Mouse (Mus musculus): ENCODE data around the gene Slc38a2. TPM values are rescaled to one million over a fixed set of nuclear protein-coding genes. Genes with fewer than 3 reads are reported as not detected.

The Slc38a2 gene
- polyA plus RNA-seq, 1 experiment = 13.9 TPM

- no peak for TF ChIP-seq POLR2A (IDR thresholded peaks at IDR 0.05; ENCODE audit: low read depth, low read length)
- TF ChIP-seq CTCF (IDR thresholded peaks at IDR 0.05; ENCODE audit: extremely low read depth, insufficient read length, insufficient replicate concordance, low read depth, low read length) = no peak
- no peaks in the 10 kb centered on the region for H3K27me3 ChIP-seq (ENCODE audit: control insufficient read depth, insufficient read depth, low read length)
- H3K4me1 ChIP-seq (ENCODE audit: control insufficient read depth, insufficient read depth, insufficient read length, low read length) = peaks cover 2% of the 10 kb centered on the region; the same call in 1 of the 2 replicates
- no peaks in the 10 kb centered on the region for H3K36me3 ChIP-seq (ENCODE audit: control insufficient read depth, insufficient read depth, low read length)
- under 1% methylated on average over 63 of the region's 63 CpGs for WGBS
- peak overlapping the region; percentile 86 for H3K4me3 ChIP-seq (ENCODE audit: low read depth, low read length)
- H3K27ac ChIP-seq (ENCODE audit: insufficient read depth, low read depth, low read length) = peak overlapping the region; percentile 78
Observed at GRCm38 (mm10) chr15:96641111-96641820, 58.3 kb downstream of the Slc38a2 start.

GRCm38 (mm10) chr15:96640291-96640985 is 59.1 kb downstream of the Slc38a2 start:
- Histone ChIP-seq H3K4me3 (ENCODE audit: low read depth, low read length) (peak overlapping the region; percentile 86), H3K27me3 (ENCODE audit: control insufficient read depth, insufficient read depth, low read length) (no peaks in the 10 kb centered on the region), H3K36me3 (ENCODE audit: control insufficient read depth, insufficient read depth, low read length) (no peaks in the 10 kb centered on the region), H3K27ac (ENCODE audit: insufficient read depth, low read depth, low read length) (peak overlapping the region; percentile 78), H3K4me1 (ENCODE audit: control insufficient read depth, insufficient read depth, insufficient read length, low read length) (peaks cover 2% of the 10 kb centered on the region; the same call in 1 of the 2 replicates)
- TF ChIP-seq POLR2A (IDR thresholded peaks at IDR 0.05; ENCODE audit: low read depth, low read length) = no peak
- no peak for TF ChIP-seq CTCF (IDR thresholded peaks at IDR 0.05; ENCODE audit: extremely low read depth, insufficient read length, insufficient replicate concordance, low read depth, low read length)
- 11% methylated on average over 16 of the region's 16 CpGs for WGBS

- TF ChIP-seq CTCF (IDR thresholded peaks at IDR 0.05; ENCODE audit: extremely low read depth, insufficient read length, insufficient replicate concordance, low read depth, low read length) = no peak
- no peak for TF ChIP-seq POLR2A (IDR thresholded peaks at IDR 0.05; ENCODE audit: low read depth, low read length)
- H3K4me3 ChIP-seq (ENCODE audit: low read depth, low read length) = no peak overlapping the region
- peaks cover 2% of the 10 kb centered on the region; the same call in 1 of the 2 replicates for H3K4me1 ChIP-seq (ENCODE audit: control insufficient read depth, insufficient read depth, insufficient read length, low read length)
- no peaks in the 10 kb centered on the region for H3K36me3 ChIP-seq (ENCODE audit: control insufficient read depth, insufficient read depth, low read length)
- no peak overlapping the region for H3K27ac ChIP-seq (ENCODE audit: insufficient read depth, low read depth, low read length)
- 66% methylated on average over 8 of the region's 8 CpGs for WGBS
- no peaks in the 10 kb centered on the region for H3K27me3 ChIP-seq (ENCODE audit: control insufficient read depth, insufficient read depth, low read length)
Observed at GRCm38 (mm10) chr15:96639630-96640029, 59.9 kb downstream of the Slc38a2 start.

GRCm38 (mm10) chr15:96638656-96639055 is 60.9 kb downstream of the Slc38a2 start:
- WGBS = 66% methylated on average over 2 of the region's 2 CpGs
- no peak overlapping the region for H3K4me3 ChIP-seq (ENCODE audit: low read depth, low read length)
- peaks cover 2% of the 10 kb centered on the region; the same call in 1 of the 2 replicates for H3K4me1 ChIP-seq (ENCODE audit: control insufficient read depth, insufficient read depth, insufficient read length, low read length)
- no peaks in the 10 kb centered on the region for H3K36me3 ChIP-seq (ENCODE audit: control insufficient read depth, insufficient read depth, low read length)
- H3K27me3 ChIP-seq (ENCODE audit: control insufficient read depth, insufficient read depth, low read length) = no peaks in the 10 kb centered on the region
- TF ChIP-seq POLR2A (IDR thresholded peaks at IDR 0.05; ENCODE audit: low read depth, low read length) = no peak
- no peak for TF ChIP-seq CTCF (IDR thresholded peaks at IDR 0.05; ENCODE audit: extremely low read depth, insufficient read length, insufficient replicate concordance, low read depth, low read length)
- H3K27ac ChIP-seq (ENCODE audit: insufficient read depth, low read depth, low read length) = no peak overlapping the region

- 62% methylated on average over 10 of the region's 10 CpGs for whole genome bisulfite sequencing
- peak overlapping the region; percentile 8; the same call in 1 of the 2 replicates for H3K4me3 ChIP-seq (ENCODE audit: low read depth, low read length)
- H3K27ac ChIP-seq (ENCODE audit: insufficient read depth, low read depth, low read length) = no peak overlapping the region
- no peaks in the 10 kb centered on the region for H3K27me3 ChIP-seq (ENCODE audit: control insufficient read depth, insufficient read depth, low read length)
- peaks cover 2% of the 10 kb centered on the region; the same call in 1 of the 2 replicates for H3K4me1 ChIP-seq (ENCODE audit: control insufficient read depth, insufficient read depth, insufficient read length, low read length)
- TF ChIP-seq CTCF (IDR thresholded peaks at IDR 0.05; ENCODE audit: extremely low read depth, insufficient read length, insufficient replicate concordance, low read depth, low read length) (no peak), POLR2A (IDR thresholded peaks at IDR 0.05; ENCODE audit: low read depth, low read length) (no peak)
- no peaks in the 10 kb centered on the region for H3K36me3 ChIP-seq (ENCODE audit: control insufficient read depth, insufficient read depth, low read length)
Observed at GRCm38 (mm10) chr15:96638173-96638572, 61.4 kb downstream of the Slc38a2 start.

Other genes starting within 250 kb of the Slc38a2 start
- gene Scaf11, start 238.9 kb downstream of the Slc38a2 start, polyA plus RNA-seq (2012; rRNA removed) = 5.8 and 14.2 TPM in 2 replicates
- gene Slc38a1, start 56.8 kb downstream of the Slc38a2 start, polyA plus RNA-seq (2012; rRNA removed) = 6.6 and 15.0 TPM in 2 replicates

All from small intestine, adult 2 months (tissue).